Mouse (Mus musculus): ENCODE data around the gene Ephb3.

DNA sequence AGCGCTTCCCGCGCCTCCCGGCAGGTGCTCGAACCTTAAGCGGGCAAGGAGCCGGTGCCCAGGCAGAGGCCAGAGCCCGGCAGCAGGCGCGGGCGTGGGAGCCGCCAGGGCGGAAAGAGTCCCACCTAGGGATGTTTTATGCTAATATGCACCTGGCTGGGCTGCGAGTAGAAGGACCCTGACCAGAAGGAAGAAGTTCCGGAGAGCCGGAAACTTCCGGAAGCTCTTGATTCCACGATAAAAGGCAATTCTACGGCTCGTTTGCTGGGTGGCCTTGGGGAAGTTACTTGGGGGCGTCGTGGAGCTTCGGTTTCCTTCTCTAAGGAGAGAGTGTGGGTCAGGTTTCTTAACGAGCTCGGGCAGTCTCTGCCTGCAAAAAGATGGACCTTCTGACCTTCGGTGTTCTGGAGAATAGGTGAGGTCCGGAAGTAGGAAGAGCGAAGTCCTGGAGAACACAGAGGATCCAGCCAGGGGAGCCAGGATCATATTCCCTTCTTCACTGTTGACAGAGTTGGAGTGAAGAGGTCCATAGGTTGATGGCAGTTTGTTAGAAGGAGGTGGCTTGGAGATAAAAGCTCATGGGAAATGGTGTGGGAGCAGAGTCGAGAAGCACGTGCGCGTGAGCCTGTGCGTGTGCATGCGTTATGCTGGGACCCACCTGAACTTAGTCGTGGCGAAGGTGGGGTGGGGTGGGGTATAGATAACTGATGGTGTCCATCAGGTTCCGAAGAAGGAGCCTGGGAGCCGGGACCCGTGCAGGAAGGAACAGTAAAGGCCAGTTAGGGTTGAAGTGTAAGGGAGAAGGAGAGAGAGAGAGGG lies 44.4 kb downstream of the Ephb3 start:
- no peak for TF ChIP-seq CTCF (IDR thresholded peaks at IDR 0.05; ENCODE audit: borderline replicate concordance, insufficient read depth, low read depth, low read length)
- no peak for TF ChIP-seq POLR2A (IDR thresholded peaks at IDR 0.05; ENCODE audit: borderline replicate concordance, insufficient read depth, low read length)
